ENCODE assay signal across 11 mouse cellular contexts in genomic region chr4:111691057-111691543, GRCm38 (mm10). TPM values are rescaled to one million over a fixed set of nuclear protein-coding genes. Genes with fewer than 3 reads are reported as not detected.
A peak's percentile ranks its signal among the peaks of the same experiment; 100 is the strongest.
DNase-seq lines count a peak whose midpoint lies in the region; ATAC-seq lines count a peak whose summit lies in the region.
"Had no signal": no experiment of that assay in that cellular context is flagged by ENCODE, and none has a peak within 500 bp of the region (broad histone marks: within the 10 kb centered on the region; RNA-seq: fewer than 3 reads in every experiment).

No protein-coding gene starts in this region.

- no peak for DNase-seq in heart, postnatal 14 days
- no peak for DNase-seq in neural tube, embryonic 11.5 days (ENCODE audit: low spot score)
- DNase-seq in neural tube, embryonic 10.5 days (ENCODE audit: extremely low spot score, low spot score): no peak
- DNase-seq in thymus, postnatal 0 days (ENCODE audit: low spot score): peak; percentile 9
- no peak for DNase-seq in adrenal gland, postnatal 36 days
- DNase-seq in cerebellum, adult 11-12 months: no peak
- DNase-seq: adrenal gland, postnatal 10 days had no signal

- H3K9ac ChIP-seq in heart, embryonic 16.5 days (ENCODE audit: low read length): no peak overlapping the region
- no peak overlapping the region for H3K9ac ChIP-seq in neural tube, embryonic 11.5 days (ENCODE audit: low read length)
- no peak overlapping the region for H3K9ac ChIP-seq in limb, embryonic 12.5 days (replicated peaks)

- H3K27me3 ChIP-seq in heart, embryonic 16.5 days (ENCODE audit: control insufficient read depth, insufficient read depth, low read length): no peaks in the 10 kb centered on the region
- H3K27me3 ChIP-seq in neural tube, embryonic 11.5 days (ENCODE audit: control insufficient read depth, insufficient read depth, low read length): no peaks in the 10 kb centered on the region
- H3K27me3 ChIP-seq in limb, embryonic 12.5 days: no peaks in the 10 kb centered on the region
- H3K27me3 ChIP-seq: CH12.LX had no signal

- no peaks in the 10 kb centered on the region for H3K9me3 ChIP-seq in heart, embryonic 16.5 days (replicated peaks; ENCODE audit: control insufficient read depth, low read length)
- no peaks in the 10 kb centered on the region for H3K9me3 ChIP-seq in neural tube, embryonic 11.5 days (ENCODE audit: control insufficient read depth, low read length)
- H3K9me3 ChIP-seq in limb, embryonic 12.5 days: no peaks in the 10 kb centered on the region
- H3K9me3 ChIP-seq: heart, embryonic 10.5 days had no signal

- peak; percentile 65; the same call in 1 of the 2 replicates for ATAC-seq in heart, embryonic 16.5 days (replicated peaks; ENCODE audit: extremely low read depth, insufficient read depth, low FRiP score)
- ATAC-seq in neural tube, embryonic 11.5 days (ENCODE audit: insufficient read depth, low FRiP score, low TSS enrichment): peak; percentile 38; the same call in 1 of the 2 replicates
- peak; percentile 88 for ATAC-seq in limb, embryonic 12.5 days (ENCODE audit: insufficient number of reproducible peaks, insufficient read depth, low FRiP score, low TSS enrichment, low read depth)

- intact Hi-C loops in heart, postnatal 14 days (cut with DNase I): no loop called here

- peak overlapping the region; percentile 16; the same call in 1 of the 2 replicates for H3K27ac ChIP-seq in heart, embryonic 16.5 days (ENCODE audit: low read length)
- no peak overlapping the region for H3K27ac ChIP-seq in neural tube, embryonic 11.5 days (ENCODE audit: low read depth, low read length)
- peak overlapping the region; percentile 76 for H3K27ac ChIP-seq in limb, embryonic 12.5 days
- H3K27ac ChIP-seq: heart, embryonic 10.5 days had no signal

- no peak overlapping the region for H3K4me2 ChIP-seq in heart, embryonic 16.5 days (ENCODE audit: low read depth, low read length)
- no peak overlapping the region for H3K4me2 ChIP-seq in neural tube, embryonic 11.5 days (ENCODE audit: low read depth)
- H3K4me2 ChIP-seq in limb, embryonic 12.5 days: no peak overlapping the region

- peaks cover 16% of the 10 kb centered on the region for H3K4me1 ChIP-seq in heart, embryonic 16.5 days (ENCODE audit: control insufficient read depth, insufficient read depth, low read length)
- no peaks in the 10 kb centered on the region for H3K4me1 ChIP-seq in neural tube, embryonic 11.5 days (ENCODE audit: control insufficient read depth, insufficient read depth, low read length)
- peaks cover 29% of the 10 kb centered on the region for H3K4me1 ChIP-seq in limb, embryonic 12.5 days (replicated peaks)

- 37% methylated on average over 5 of the region's 5 CpGs for WGBS in heart, embryonic 16.5 days
- WGBS in neural tube, embryonic 11.5 days: 69% methylated on average over 5 of the region's 5 CpGs
- 32% methylated on average over 5 of the region's 5 CpGs for WGBS in limb, embryonic 12.5 days

- no peak overlapping the region for H3K4me3 ChIP-seq in heart, embryonic 16.5 days (ENCODE audit: low read length)
- H3K4me3 ChIP-seq in neural tube, embryonic 11.5 days (ENCODE audit: low read depth, low read length): no peak overlapping the region
- H3K4me3 ChIP-seq in limb, embryonic 12.5 days (replicated peaks): no peak overlapping the region
- H3K4me3 ChIP-seq: heart, embryonic 10.5 days had no signal

- no peaks in the 10 kb centered on the region for H3K36me3 ChIP-seq in heart, embryonic 16.5 days (ENCODE audit: control insufficient read depth, insufficient read depth)
- H3K36me3 ChIP-seq in neural tube, embryonic 11.5 days (ENCODE audit: control insufficient read depth, insufficient read depth, low read length): no peaks in the 10 kb centered on the region
- H3K36me3 ChIP-seq in limb, embryonic 12.5 days: no peaks in the 10 kb centered on the region
- H3K36me3 ChIP-seq: heart, embryonic 10.5 days had no signal

RNA-seq across cellular contexts. Expression of gene Spata6, which starts 28.7 kb away (rescaled TPM):
- 19.5 and 20.4 TPM in 2 replicates for polyA plus RNA-seq in heart, embryonic 16.5 days (2015; fragmentation: Nextera tagmentation; extraction: Ambion mirVana)
- 10 to 100 TPM; 12.2 to 13.1 TPM for total RNA-seq in heart, postnatal 14 days (2021)
- polyA plus RNA-seq in neural tube, embryonic 11.5 days (2014; fragmentation: Nextera tagmentation; extraction: Ambion mirVana): 27.0 and 27.1 TPM in 2 replicates
- polyA plus RNA-seq in limb, embryonic 12.5 days (2016; fragmentation: Nextera tagmentation; extraction: Ambion mirVana): 27.9 and 32.9 TPM in 2 replicates
- polyA plus RNA-seq in thymus, postnatal 0 days (2015; fragmentation: Nextera tagmentation; extraction: Ambion mirVana): 48.3 and 52.7 TPM in 2 replicates
- 10 to 100 TPM; 10.7 to 10.8 TPM for total RNA-seq in adrenal gland, postnatal 36 days (2021)

Comparison
In these comparisons a context has a peak if more than half of its experiments do, and no peak if none do; other contexts are left out.
1. ATAC-seq: peak in every context shown above with its lines; median percentile 88 in limb, embryonic 12.5 days; 65 in heart, embryonic 16.5 days; 38 in neural tube, embryonic 11.5 days.